Mouse (Mus musculus) neural tube, postnatal 0 days (tissue): ENCODE data around the gene Gm2163. TPM values are rescaled to one million over a fixed set of nuclear protein-coding genes. Genes with fewer than 3 reads are reported as not detected.

Source experiments
- polyA plus RNA-seq: library from polyadenylated mRNA; unstranded; fragments of >200 nt; fragmentation: Nextera tagmentation; extraction: Ambion mirVana; gene quantifications from 2 replicates; pipeline ENCODE4 v1.2.1, GENCODE M21; 2015

Gene Gm2163
- polyA plus RNA-seq = 0.19 TPM in 2 replicates

DNA sequence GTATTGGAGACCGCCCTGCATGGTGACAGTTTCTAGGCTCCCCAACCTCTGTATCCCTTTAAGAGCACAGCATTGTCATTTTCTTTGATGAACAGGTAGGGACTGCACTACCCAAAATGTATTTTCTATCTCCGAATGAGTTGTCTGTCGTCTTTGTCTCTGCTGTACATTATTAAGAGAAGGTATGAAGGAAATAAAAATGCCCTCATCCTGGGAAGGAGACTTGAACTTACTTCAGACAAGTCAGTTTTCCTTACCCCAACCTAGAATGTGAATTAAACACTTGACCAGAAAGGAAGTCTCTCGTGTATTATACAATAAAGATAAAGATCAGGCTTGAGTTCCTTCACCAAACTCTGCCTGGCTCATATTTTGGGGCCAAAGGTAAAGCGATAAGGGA lies at the start of gene Gm2163:
Gene Gm2163 (plus strand): TSS at position 301 of the 400 bp plus-strand sequence.

DNA sequence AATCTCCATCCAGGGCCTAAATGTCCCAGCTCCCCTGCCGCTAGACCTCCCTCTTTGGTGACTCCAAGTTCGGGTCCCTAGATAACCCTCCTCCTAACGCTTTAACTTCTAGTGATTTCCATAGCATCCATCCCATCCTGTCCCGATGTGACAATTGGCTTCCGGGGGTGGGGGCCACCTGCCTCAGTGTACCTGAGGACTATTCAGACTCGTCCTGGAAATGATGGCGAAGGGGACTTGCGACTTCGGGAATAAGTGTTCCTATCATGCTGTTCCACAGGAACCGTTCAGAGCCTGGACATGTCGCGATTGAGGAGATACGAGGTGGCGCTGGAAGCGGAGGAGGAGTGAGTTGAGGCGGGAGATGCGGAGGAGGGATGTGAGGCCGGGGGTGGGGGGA lies 27.5 kb upstream of the Gm2163 start, which contains the start of gene Gm21586:
Gene Gm21586 (plus strand): TSS at position 301 of the 400 bp plus-strand sequence.

DNA sequence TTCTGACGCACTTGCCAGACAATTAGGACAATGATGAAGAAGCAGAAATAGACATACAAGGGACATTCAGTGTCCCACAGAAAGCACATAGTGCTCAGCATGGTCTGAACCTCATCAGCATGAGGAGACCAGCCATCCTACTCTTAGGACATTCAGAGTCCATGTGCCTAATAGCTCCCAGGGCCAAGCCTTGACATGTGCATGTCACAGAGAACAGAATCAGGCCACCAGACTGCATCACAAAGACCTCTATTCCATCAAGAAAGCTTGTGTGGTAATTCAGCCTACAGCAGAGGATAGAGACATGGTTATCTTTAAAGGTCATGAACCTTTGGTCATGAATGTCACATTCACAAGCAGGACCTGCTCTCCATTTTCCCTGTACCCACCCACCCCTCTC lies 61.5 kb downstream of the Gm2163 start, which contains the start of gene Fam205a2:
Gene Fam205a2 (minus strand): TSS at position 101 of the 400 bp plus-strand sequence.

DNA sequence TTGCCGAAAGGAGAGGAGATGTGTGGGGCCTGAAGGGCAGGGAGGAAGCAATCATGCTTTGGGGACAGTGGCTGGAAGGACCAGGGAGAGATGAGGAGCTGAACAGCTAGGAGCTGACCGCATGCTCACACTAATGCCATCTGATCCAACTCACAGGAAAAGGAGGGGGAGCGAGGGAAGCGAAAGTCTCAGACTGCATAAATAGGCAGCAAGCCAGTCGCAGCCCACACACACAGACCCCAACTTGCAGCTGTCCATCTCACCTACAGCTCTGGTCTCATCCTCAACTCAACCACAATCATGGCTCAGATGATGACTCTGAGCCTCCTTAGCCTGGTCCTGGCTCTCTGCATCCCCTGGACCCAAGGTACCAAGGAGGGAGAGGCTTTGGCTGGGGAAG lies 145.3 kb downstream of the Gm2163 start, which contains the start of gene Gm10591:
Gene Gm10591 (plus strand): TSS at position 301 of the 400 bp plus-strand sequence.

DNA sequence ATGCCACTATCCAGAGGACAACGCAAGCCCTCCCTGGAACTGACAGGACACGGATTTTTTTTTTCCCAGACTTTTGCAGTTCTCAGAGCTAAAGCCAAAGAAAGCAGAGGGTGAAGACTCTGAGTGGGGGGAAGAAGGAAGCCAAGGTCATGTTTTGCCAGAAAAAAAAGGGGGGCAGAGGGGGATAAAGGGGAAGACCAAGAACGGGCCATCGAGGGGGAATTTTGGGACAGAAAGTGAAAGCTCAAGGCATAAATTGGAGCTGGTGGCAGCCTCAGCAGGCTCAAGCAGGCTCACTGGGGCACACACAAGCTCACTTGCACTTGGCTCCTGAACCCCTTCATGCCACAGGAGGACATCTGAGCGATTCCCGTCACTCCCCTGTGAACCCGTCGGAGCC lies 162.9 kb downstream of the Gm2163 start, which contains the start of gene Gm2564:
Gene Gm2564 (plus strand): TSS at position 301 of the 400 bp plus-strand sequence.

Other genes starting within 250 kb of the Gm2163 start
- gene Gm10600, start 226.1 kb upstream of the Gm2163 start, polyA plus RNA-seq = not detected in 2 replicates
- gene Ccl21b, start 211.0 kb upstream of the Gm2163 start, polyA plus RNA-seq = not detected in 2 replicates
- not detected in 2 replicates for gene Gm21953, start 172.5 kb upstream of the Gm2163 start, polyA plus RNA-seq
- not detected in 2 replicates for gene Fam205a3, start 148.4 kb upstream of the Gm2163 start, polyA plus RNA-seq
- gene Gm21586, start 27.4 kb upstream of the Gm2163 start, polyA plus RNA-seq = not detected in 2 replicates
- gene Fam205a2, start 61.4 kb downstream of the Gm2163 start, polyA plus RNA-seq = not detected in 2 replicates
- gene Gm10591, start 145.4 kb downstream of the Gm2163 start, polyA plus RNA-seq = not detected in 2 replicates
- gene Gm2564, start 163.0 kb downstream of the Gm2163 start, polyA plus RNA-seq = 0.75 and 1.4 TPM in 2 replicates
- gene Ccl27b, start 188.5 kb downstream of the Gm2163 start, polyA plus RNA-seq = not detected in 2 replicates
- not detected in 2 replicates for gene Il11ra2, start 195.1 kb downstream of the Gm2163 start, polyA plus RNA-seq